Mouse (Mus musculus): ENCODE measurements around the gene Gpr107.

GRCm38 (mm10) chr2:31121131-31121693, 30.9 kb upstream of the Gpr107 start:
- TF ChIP-seq POLR2A (IDR thresholded peaks at IDR 0.05; ENCODE audit: control insufficient read depth, low read depth, low read length) (no peak), CTCF (IDR thresholded peaks at IDR 0.05; ENCODE audit: control insufficient read depth, insufficient read depth, insufficient replicate concordance, low read depth, low read length) (no peak)
